Mouse (Mus musculus): ENCODE data around the gene Poc1a. TPM values are rescaled to one million over a fixed set of nuclear protein-coding genes. Genes with fewer than 3 reads are reported as not detected.

Gene Poc1a
- polyA plus RNA-seq (2015; fragmentation: Nextera tagmentation; extraction: Ambion mirVana) = 13.1 and 13.4 TPM in 2 replicates

DNA sequence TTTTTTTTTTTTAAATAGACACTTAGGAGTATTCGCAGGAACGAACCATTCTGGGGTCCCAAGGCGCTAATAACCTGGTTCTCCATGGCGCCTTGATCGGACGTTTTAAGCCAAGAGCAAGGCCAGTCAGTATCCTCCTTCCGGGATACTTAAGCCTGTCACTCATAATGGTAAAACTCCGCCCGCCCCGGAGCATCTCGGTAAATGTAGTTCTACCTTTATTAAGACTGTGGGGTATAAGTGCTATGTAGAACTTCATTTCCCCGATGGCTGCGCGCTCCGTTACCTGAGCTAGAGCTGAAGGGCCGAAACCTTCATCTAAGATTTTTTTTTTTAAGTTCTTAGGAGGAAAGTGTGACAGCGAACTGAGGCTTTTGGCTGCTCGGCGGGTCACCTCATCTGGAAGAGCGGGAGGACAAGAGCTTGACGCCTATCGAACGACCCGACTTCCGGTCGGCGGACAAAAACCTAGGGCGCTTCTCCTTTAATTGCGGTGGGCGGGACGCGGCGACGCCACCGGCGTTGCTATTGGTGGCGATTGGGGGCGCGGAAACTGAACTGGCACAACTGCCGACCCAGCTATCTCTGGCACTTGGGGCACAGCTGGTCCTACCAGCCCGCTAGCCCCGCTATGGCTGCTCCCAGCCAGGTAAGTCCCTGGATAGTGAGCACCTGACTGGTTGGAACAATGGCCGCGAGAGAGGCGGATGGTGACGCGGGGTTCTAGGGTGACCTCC, at the start of gene Poc1a:
Poc1a (plus strand) TSS at position 254 of the 737 bp plus-strand sequence.
- no peaks in the 10 kb centered on the region for H3K9me3 ChIP-seq
- H3K4me3 ChIP-seq = peak within 1 kb of the TSS; percentile 54
- H3K27me3 ChIP-seq = no peaks in the 10 kb centered on the region
- no peaks in the 10 kb centered on the region for H3K36me3 ChIP-seq
- H3K9ac ChIP-seq (replicated peaks) = peak within 1 kb of the TSS; percentile 57
- peaks cover 15% of the 10 kb centered on the region for H3K4me1 ChIP-seq
- peak; percentile 98 for ATAC-seq (replicated peaks)
- peak within 1 kb of the TSS; percentile 68 for H3K27ac ChIP-seq (replicated peaks)
- H3K4me2 ChIP-seq (replicated peaks) = peak within 1 kb of the TSS; percentile 95
- under 1% methylated on average over 47 of the region's 47 CpGs for WGBS

DNA sequence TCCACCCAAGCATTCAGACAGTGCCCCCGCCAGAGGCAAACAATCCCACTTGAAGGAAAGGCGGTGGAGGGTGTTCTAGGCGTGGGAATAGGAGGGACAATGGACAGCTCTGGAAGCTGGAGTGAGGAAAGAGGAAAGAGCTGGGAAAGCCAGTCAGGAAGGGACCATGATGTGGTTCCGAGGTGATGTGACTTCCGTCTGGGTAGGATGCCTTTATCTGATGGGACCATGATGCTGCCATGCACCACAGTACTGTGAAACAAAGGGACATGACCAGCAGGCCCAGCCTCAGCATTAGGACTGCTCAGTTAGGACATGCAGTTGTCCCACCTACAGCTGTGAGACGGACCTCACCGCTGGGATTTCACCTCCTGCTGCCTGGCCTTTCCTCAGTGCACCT, 49.6 kb upstream of the Poc1a start:
- peaks cover 33% of the 10 kb centered on the region for H3K36me3 ChIP-seq
- H3K4me3 ChIP-seq = no peak overlapping the region
- no peak overlapping the region for H3K27ac ChIP-seq (replicated peaks)
- H3K27me3 ChIP-seq = no peaks in the 10 kb centered on the region
- ATAC-seq (replicated peaks) = no peak
- H3K4me1 ChIP-seq = peaks cover 3% of the 10 kb centered on the region; the same call in 1 of the 2 replicates
- H3K9me3 ChIP-seq = no peaks in the 10 kb centered on the region
- H3K9ac ChIP-seq (replicated peaks) = no peak overlapping the region
- H3K4me2 ChIP-seq (replicated peaks) = no peak overlapping the region
- 83% methylated on average over 7 of the region's 7 CpGs for WGBS

DNA sequence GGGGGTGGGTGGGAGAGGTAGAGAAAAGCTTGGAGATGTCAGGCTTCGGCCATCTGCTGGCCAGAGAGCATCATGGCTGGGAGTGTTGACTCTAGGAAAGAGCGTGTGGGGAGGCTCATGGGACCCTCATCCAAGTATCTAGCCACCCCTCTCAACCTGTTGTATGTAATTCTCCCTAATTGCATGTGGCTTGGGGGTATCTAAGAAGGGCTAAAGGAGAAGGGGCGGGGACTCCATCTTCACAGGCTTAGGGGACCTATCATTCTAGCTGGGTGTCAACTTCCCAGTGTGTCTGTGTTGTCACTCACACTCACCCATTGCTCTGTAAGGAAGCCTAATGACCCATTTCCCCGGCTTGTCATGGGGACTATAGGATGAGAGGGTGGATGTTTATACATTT, 49.0 kb upstream of the Poc1a start:
- no peak overlapping the region for H3K4me2 ChIP-seq (replicated peaks)
- H3K27me3 ChIP-seq = no peaks in the 10 kb centered on the region
- H3K4me3 ChIP-seq = no peak overlapping the region
- H3K9ac ChIP-seq (replicated peaks) = no peak overlapping the region
- WGBS = 90% methylated on average over 4 of the region's 4 CpGs
- H3K9me3 ChIP-seq = no peaks in the 10 kb centered on the region
- no peak for ATAC-seq (replicated peaks)
- no peak overlapping the region for H3K27ac ChIP-seq (replicated peaks)
- no peaks in the 10 kb centered on the region for H3K4me1 ChIP-seq
- H3K36me3 ChIP-seq = peaks cover 39% of the 10 kb centered on the region

DNA sequence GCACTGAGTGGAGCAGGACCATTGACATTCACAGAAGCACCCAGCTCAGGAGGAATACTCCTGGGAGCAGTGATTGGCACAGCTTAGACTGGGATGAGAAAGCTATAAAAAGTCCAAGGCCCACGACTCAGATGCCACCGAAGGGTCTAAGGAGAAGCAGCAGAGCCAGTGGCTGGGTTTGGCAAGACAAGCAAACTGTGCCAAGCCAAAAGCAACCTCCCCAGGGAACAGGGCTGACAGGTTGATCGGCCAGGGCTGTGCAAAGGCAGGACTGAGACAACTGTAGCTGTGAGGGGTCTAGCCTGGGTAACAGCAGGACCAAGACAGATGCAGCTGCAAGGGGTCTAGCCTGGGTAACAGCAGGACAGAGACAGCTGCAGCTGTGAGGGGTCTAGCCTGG, 47.9 kb upstream of the Poc1a start:
- H3K4me1 ChIP-seq = no peaks in the 10 kb centered on the region
- H3K36me3 ChIP-seq = peaks cover 50% of the 10 kb centered on the region
- no peak overlapping the region for H3K27ac ChIP-seq (replicated peaks)
- no peak overlapping the region for H3K4me3 ChIP-seq
- WGBS = 99% methylated on average over 3 of the region's 3 CpGs
- ATAC-seq (replicated peaks) = no peak
- H3K4me2 ChIP-seq (replicated peaks) = no peak overlapping the region
- H3K9ac ChIP-seq (replicated peaks) = no peak overlapping the region
- H3K9me3 ChIP-seq = no peaks in the 10 kb centered on the region
- no peaks in the 10 kb centered on the region for H3K27me3 ChIP-seq

DNA sequence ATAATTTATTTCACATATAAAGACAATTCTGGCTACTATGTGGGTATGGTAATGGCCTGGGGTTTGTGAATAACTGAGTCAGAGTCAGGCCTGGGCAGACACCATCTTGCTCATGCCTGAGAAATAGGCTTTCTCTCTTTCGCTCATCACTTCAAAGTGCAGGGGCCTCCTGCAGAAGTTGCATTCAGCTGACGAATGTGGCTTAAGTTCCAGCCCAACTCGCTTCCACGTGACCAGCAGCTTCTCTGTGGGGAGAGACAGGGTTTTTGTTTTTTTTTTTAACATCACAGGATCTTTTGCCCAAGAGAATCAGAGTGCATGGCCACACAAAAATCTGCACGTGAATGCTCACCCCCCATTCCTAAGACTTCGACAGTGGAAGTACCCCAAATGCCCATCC, 46.9 kb upstream of the Poc1a start:
- no peaks in the 10 kb centered on the region for H3K9me3 ChIP-seq
- H3K27ac ChIP-seq (replicated peaks) = no peak overlapping the region
- no peaks in the 10 kb centered on the region for H3K27me3 ChIP-seq
- H3K9ac ChIP-seq (replicated peaks) = no peak overlapping the region
- peaks cover 60% of the 10 kb centered on the region for H3K36me3 ChIP-seq
- no peak for ATAC-seq (replicated peaks)
- H3K4me1 ChIP-seq = no peaks in the 10 kb centered on the region
- H3K4me2 ChIP-seq (replicated peaks) = no peak overlapping the region
- 83% methylated on average over 6 of the region's 6 CpGs for WGBS
- no peak overlapping the region for H3K4me3 ChIP-seq

DNA sequence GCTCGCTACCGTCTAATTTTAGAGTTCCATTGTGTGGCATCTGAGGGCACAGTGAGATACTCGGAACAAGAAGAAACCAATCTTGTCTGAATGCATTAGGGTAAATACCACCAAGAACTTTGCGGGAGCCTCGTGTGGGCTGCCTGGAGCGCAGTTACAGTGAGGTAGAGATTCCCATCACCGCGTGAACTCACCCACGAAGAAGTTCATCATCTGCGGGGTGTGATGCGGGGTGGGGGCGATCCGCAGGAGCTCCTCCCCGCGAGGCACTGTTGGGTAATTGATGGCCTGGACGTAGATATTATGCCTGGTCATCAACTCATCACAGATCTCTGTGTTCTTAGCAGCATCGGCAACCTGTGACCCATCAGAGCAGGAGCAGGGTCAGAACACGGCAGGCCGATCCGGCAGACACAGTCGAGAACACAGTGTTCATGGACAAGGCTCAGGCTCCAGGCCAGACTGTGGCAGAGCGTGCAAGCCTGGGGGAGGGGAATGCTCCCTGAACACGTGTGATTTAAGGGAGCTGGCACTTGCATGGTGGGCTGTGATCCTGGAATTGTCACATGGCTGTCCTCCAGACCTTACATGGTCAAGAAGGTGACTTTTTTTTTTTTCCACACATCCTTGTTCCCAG, 45.5 kb upstream of the Poc1a start:
- WGBS = 91% methylated on average over 23 of the region's 23 CpGs
- ATAC-seq (replicated peaks) = no peak
- no peaks in the 10 kb centered on the region for H3K4me1 ChIP-seq

DNA sequence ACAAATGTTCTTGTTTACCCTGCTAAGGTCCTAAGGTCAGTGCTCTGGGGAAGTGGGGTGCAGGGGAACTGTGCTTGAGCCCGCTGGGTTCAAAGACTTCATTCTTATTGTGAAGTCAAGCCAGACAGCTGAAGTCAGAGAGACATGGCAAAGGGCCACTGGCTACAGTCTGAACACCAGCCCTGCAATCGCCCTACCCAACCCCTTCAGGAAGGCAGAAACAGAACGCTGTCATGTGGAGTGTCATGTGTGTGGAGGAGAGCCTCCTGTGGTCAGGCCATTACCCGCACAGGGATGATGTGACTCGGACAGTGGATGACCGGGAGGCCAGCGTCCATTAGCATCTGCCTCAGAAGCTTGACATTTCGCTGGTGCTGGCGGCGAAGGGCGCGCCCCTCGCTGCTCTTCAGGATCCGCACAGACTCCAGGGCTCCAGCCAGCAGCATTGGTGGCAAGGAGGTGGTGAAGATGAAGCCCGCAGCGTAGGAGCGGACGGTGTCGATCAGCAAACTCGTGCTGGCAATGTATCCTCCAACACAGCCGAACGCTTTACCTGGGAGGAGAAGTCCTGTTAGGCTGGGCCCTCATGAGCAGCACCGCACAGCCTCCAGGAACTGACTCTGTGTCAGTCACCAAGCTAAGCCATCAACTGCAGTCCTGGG, 44.6 kb upstream of the Poc1a start:
- Histone ChIP-seq H3K27ac (replicated peaks) (no peak overlapping the region), H3K4me3 (no peak overlapping the region), H3K9me3 (no peaks in the 10 kb centered on the region), H3K4me1 (no peaks in the 10 kb centered on the region), H3K9ac (replicated peaks) (no peak overlapping the region), H3K4me2 (replicated peaks) (no peak overlapping the region), H3K27me3 (no peaks in the 10 kb centered on the region), H3K36me3 (peaks cover 80% of the 10 kb centered on the region)
- no peak for ATAC-seq (replicated peaks)
- WGBS = 91% methylated on average over 23 of the region's 23 CpGs

More for the DNA sequence above, 45.5 kb upstream of the Poc1a start:
- no peak overlapping the region for H3K4me2 ChIP-seq (replicated peaks)
- no peaks in the 10 kb centered on the region for H3K9me3 ChIP-seq
- no peak overlapping the region for H3K9ac ChIP-seq (replicated peaks)
- no peaks in the 10 kb centered on the region for H3K27me3 ChIP-seq
- no peak overlapping the region for H3K27ac ChIP-seq (replicated peaks)
- no peak overlapping the region for H3K4me3 ChIP-seq
- H3K36me3 ChIP-seq = peaks cover 70% of the 10 kb centered on the region

DNA sequence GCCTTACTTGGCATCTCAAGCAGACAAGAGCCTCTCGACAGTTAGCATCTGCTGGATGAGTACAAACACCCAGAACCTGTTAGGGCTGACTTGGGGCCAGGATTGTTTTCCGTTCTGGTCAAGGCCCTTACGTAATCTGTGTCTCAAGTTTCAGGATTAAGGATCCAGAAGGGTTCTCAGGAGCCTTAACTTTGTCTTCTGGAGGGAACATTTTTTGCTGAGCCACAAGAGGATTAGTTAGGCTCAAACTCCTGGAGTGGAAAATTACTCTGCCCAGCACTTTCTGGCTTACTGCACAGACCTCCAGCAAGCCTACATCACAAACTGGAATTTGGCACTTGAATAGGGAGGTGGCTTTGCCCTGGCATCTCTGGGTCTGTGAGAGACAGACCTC, 44.0 kb upstream of the Poc1a start:
- Histone ChIP-seq H3K4me1 (no peaks in the 10 kb centered on the region), H3K4me3 (no peak overlapping the region), H3K4me2 (replicated peaks) (no peak overlapping the region), H3K27ac (replicated peaks) (no peak overlapping the region), H3K27me3 (no peaks in the 10 kb centered on the region), H3K36me3 (peaks cover 85% of the 10 kb centered on the region), H3K9me3 (no peaks in the 10 kb centered on the region), H3K9ac (replicated peaks) (no peak overlapping the region)
- no peak for ATAC-seq (replicated peaks)
- 73% methylated on average over 3 of the region's 3 CpGs for WGBS

DNA sequence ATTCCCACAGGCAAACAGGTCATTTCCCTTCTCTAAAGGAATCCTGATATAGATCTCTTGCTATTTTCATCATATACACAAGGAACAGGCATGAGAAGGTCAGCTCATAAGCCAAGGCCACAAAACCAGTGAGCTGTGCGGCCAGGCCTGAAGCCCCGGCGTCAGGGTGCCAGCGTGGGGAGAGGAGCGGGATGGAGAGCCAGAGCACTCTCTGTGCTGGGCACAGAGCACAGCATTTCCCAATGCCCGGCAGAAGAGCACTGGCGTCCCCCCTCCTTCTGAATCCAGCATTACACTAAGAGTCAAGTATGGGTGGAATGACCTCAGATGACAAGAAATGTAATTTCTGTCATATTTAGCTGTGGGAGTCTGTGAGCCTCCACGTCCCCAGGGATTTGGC, 43.5 kb upstream of the Poc1a start:
- Histone ChIP-seq H3K27me3 (no peaks in the 10 kb centered on the region), H3K36me3 (peaks cover 91% of the 10 kb centered on the region), H3K9ac (replicated peaks) (no peak overlapping the region), H3K4me3 (no peak overlapping the region), H3K4me1 (no peaks in the 10 kb centered on the region), H3K9me3 (no peaks in the 10 kb centered on the region), H3K27ac (replicated peaks) (no peak overlapping the region), H3K4me2 (replicated peaks) (no peak overlapping the region)
- no peak for ATAC-seq (replicated peaks)
- 89% methylated on average over 8 of the region's 8 CpGs for WGBS

DNA sequence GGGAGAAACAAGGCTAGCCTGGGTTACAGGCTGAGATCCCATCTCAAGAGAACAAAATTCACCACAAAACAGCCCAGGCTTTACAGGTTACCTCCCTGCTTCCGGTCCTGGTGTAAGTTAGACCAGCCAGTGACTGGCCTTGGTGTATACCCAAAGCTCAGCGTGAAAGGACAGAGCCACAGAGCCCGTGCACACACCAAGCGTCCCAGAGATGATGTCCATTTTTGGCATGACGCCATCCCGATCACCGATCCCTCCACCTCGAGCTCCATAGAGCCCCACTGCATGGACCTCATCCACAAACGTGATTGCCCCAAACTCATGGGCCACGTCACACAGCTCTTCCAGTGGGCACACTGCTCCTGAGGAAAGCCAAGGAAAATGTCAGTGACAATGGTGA, 43.0 kb upstream of the Poc1a start:
- no peak for ATAC-seq (replicated peaks)
- Histone ChIP-seq H3K9ac (replicated peaks) (no peak overlapping the region), H3K4me2 (replicated peaks) (no peak overlapping the region), H3K9me3 (no peaks in the 10 kb centered on the region), H3K36me3 (peaks cover 92% of the 10 kb centered on the region), H3K27me3 (no peaks in the 10 kb centered on the region), H3K4me1 (no peaks in the 10 kb centered on the region), H3K4me3 (no peak overlapping the region), H3K27ac (replicated peaks) (no peak overlapping the region)
- 93% methylated on average over 10 of the region's 10 CpGs for WGBS

DNA sequence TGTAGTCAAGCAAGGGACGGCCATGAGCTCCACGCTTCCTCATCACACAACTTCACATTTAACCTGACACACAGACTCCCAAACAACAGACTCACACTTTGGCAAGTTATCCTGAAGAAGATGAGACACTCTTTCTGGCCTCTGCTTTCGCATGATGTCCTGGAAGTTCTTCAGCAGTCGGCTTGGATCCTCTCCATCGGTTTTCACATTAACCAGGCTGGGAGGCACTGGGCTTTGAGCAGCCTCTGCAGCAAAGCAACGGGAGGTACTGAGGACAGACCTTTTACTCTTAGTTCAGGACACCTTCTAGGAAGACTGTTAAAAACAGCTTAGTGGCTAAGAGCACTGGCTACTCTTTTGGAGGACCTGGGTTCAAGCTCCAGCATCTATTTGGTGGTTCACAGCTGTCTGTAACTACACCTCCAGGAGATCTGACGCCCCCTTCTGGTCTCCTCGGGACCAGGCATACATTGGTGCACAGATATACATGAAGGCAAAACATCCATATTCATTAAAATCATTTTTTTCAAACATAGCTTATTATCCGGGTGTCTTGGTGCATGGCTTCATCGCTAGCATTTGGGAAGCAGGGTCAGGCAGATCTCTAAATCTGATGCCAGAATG, 39.2 kb upstream of the Poc1a start:
- Histone ChIP-seq H3K9me3 (no peaks in the 10 kb centered on the region), H3K4me2 (replicated peaks) (no peak overlapping the region), H3K9ac (replicated peaks) (no peak overlapping the region), H3K27ac (replicated peaks) (no peak overlapping the region), H3K27me3 (no peaks in the 10 kb centered on the region), H3K36me3 (peaks cover 62% of the 10 kb centered on the region), H3K4me3 (no peak overlapping the region), H3K4me1 (peaks cover 7% of the 10 kb centered on the region)
- 93% methylated on average over 10 of the region's 10 CpGs for WGBS
- ATAC-seq (replicated peaks) = no peak
